Mouse (Mus musculus): ENCODE measurements around the gene Armcx1.
"Not testable (repeated sequence)": the region's sequence is repeated elsewhere in the genome, so short reads cannot be mapped to it uniquely, and the experiment has no call there.

DNA sequence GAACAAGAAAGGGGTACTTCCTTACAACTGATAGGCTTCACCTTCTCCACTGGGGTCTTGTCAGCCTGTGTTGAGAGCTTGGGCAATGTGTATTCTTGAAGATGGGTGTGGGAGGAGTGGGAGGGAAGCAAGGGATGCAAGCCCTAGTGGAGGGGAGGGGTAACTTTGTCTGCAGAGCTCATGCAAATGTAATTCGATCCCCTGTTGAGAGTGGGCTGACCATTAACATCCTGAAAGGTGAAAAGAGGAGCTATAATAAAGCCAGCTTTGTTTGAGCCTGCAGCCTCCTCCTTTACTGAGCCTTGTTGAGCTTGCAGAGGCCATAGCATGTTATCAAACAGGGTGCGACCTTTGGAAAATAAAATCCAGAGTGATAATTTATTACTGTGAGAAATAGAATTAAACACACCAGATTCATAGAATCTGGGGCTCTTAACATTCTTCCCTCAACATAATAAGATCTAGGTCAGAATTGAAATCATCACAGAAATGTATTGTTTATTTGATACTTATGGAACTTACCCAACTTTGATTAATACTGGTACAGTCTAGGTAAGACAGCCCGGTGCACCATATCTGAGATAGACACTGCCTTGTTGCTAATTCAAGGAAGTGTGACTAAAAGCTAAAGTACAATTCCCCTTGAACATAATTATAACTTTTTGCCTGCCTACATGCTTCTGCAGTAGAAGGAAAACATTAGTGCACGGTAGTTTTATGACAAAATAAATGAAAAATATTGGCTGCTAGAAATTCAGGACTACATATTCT lies 45.9 kb downstream of the Armcx1 start:
- TF ChIP-seq CTCF, EP300 (IDR thresholded peaks at IDR 0.05; ENCODE audit: low read depth): not testable (repeated sequence)

Measured in liver, embryonic 14.5 days (tissue).